Mouse (Mus musculus): ENCODE data around the gene Slc37a3.
"Not testable (repeated sequence)": the region's sequence is repeated elsewhere in the genome, so short reads cannot be mapped to it uniquely, and the experiment has no call there.

Gene Slc37a3

DNA sequence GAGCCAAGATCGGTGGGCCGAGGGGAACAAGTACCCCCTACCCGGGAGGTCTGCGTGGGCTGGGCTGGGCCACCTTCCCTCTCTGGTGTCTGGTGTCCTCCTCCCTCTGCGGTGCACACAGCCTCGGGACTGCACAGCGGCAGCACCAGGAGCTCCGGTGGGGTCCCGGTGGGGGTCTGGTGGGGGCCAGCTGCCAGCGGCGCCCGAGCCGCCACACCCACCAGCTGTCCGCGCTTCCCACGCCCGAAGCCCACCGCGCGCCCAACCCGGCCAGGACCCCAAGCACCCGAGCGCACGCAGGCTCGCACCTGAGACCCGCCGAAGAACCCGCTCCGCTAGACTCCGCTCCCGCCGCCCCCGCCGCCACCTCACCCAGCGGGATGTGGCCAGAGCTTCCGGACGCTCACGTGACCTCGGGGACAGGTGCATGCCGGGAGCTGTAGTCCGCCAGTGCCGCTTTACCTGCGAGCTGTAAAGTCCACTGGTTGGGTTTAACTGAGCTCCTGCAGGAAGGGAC, at the start of gene Slc37a3:
Gene Slc37a3, minus strand, starts transcription at position 365 of the 517 bp plus-strand sequence.
- peak; percentile 89 for DNase-seq (ENCODE audit: low spot score)

DNA sequence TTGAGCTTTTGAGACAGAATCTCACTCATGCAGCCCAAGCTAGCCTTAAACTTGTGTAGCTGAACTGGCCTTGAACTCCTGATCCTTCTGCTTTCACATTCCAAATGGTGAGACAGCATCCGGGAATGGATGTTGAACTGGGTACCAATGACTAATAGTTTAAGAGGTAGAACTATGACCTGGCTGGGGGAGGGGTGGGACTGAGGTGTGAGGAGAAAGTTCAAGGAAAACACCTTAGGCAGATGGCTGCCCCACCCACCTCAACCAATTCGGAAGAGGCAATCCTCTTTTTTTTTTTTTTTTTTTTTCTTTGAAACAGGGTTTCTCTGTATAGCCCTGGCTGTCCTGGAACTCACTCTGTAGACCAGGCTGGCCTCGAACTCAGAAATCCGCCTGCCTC, 49.2 kb upstream of the Slc37a3 start:
- DNase-seq (ENCODE audit: low spot score): no peak

DNA sequence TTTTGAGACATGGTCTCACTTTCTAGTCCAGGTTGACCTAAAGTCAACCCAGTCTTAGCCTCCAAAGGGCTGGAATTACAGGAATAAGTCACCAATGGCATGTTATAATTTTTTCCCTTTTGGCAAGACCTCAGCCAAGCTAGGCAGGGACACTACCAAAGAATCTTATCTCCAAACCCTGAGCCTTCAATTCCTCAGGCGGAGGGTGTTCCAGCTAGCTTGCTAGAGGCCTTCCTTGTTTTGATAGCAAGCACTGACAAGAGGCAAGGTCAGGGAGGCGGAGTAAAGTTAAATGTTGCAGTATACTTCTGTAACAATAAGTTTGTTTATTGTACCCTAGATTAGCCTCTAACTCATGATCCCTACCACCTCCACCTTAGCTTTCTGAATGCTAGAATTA, 47.7 kb upstream of the Slc37a3 start:
- DNase-seq (ENCODE audit: low spot score): no peak

DNA sequence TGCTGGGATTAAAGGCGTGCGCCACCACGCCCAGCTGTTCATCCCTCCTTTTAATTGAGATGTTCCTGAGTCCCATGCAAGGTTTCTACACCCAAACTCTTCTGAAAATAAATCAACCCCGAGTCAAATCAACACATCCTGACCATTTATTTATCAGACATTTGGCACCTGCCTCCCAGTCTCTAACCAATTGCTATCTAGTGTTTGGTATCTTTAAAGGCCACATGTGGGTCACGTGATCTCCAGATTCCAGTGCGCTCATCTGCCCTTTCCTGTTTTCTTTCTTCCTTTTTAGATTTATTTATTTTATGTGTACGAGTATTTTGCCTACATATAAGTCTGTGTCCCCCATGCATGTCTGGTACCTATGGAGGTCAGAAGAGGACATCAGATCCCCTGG, 46.2 kb upstream of the Slc37a3 start:
- DNase-seq (ENCODE audit: low spot score): no peak

DNA sequence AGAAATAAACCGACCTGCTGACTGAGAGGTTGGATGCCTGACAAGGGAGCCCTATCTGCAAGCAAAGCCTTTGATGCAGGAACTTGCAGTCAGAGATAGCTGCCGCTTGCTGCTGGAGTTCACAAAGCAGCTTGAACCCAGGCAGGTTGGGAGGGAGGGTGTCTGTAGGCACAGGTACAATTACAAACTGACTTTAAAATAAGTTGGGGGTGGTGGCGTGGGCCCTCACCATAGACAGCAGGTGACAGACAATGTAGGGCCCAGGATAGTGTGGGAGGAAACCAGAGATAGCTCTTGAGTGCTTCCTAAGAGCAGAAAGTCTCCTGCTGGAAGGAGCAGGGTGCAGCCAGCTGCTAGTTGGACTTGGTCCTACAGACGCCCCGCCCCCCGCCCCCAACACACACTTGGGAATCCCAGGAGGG, 45.7 kb upstream of the Slc37a3 start:
- DNase-seq (ENCODE audit: low spot score): no peak

DNA sequence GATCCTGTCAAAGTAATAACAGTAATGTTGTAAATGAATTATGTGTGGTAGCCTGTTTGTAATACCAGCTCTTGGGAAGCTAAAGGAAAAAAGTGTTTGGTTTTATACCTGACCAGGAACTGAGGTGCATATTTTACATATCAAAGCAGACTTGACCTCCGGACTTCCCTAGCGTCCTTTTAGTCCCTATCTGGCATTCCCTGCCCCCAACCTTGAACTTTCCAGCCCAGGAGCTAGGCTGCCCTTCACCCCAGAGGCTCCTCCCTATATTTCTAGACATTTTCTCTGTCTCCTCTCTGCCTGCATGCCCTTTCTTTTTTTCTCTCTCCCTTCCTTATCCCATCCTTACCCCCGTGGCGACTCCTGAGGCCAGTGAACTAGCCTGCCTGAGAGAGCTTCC, 43.4 kb upstream of the Slc37a3 start:
- no peak for DNase-seq (ENCODE audit: low spot score)

DNA sequence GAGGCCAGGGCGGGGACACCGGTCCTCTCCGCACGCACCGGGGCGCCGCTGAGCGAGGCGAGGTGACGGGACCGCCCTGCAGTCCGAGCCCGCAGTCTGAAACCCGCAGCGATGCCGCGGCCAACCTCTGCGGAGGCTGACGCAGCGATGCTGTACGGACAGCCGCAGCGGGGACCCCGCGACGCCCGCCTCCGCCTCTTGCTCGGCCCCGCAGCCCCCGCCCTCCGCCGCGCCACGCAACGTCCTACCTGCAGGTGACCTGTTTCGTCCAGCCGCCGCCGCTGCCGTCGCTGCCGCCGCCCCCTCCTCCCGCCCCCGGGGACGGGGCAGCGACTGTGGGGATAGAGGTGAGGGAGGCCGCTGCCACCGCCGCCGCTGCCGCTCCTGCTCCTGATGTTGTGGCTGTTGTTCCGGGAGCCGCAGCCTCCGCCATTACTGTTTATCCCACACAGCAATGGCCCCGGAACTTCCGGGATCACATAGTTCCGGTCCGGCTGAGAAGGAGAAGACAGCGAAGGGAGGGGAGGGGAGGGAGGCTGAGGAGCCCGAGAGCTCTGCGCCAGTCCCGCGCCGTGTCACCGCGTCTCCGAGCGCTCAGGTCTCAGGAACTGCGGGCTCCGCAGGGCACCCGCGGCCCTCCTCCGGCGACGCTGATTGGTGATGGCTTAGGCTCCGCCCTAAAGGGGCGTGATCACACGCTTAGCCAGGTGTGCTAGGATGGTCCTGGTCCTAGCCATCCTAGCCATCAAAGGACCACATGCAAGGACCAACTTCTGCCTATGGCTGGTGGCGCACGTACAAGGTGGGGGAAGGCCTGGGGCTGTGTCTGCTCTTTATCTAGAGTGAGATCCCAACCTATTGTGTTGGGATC, 42.6 kb upstream of the Slc37a3 start, which contains the start of gene Mkrn1:
Gene Mkrn1, minus strand, starts transcription at position 612 of the 871 bp plus-strand sequence.
- DNase-seq (ENCODE audit: low spot score): peak; percentile 89

DNA sequence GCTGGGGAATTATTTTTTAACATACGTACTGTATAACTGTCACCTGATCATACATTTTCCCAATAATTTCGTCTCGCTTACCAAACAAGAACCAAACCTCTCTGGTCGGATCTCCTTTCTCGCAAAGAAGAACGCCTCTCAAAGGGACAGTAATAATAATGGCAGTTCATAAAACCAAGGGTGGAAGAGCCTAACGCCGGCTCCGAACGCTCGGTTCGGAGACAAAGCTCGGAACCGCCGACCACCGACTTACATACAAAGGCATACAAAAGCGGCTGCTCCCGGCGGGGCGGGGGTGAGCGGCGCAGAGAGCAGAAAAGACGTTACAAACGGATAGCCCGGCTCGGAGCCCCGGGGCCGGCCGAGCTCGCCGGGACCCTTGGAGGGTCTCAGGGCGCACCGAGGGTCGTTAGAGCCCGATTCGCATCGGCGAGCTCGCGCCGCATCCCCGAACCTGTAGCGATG, 41.9 kb upstream of the Slc37a3 start:
- DNase-seq (ENCODE audit: low spot score): no peak

DNA sequence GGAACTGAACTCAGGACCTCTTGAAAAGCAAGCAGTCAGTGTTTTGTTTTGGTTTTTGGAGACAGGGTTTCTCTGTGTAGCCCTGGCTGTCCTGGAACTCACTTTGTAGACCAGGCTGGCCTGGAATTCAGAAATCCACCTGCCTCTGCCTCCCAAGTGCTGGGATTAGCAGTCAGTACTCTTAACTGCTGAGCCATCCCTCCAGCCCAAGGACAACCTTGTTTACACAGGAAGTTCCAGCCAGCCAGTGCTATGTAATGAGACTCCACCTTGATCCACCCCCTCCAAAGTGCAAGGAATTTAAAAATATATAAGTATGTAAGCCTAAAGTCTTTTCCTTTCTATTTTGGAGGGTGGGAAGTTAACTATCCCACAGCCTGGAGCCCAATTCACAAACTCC, 39.2 kb upstream of the Slc37a3 start:
- not testable (repeated sequence) for DNase-seq (ENCODE audit: low spot score)

DNA sequence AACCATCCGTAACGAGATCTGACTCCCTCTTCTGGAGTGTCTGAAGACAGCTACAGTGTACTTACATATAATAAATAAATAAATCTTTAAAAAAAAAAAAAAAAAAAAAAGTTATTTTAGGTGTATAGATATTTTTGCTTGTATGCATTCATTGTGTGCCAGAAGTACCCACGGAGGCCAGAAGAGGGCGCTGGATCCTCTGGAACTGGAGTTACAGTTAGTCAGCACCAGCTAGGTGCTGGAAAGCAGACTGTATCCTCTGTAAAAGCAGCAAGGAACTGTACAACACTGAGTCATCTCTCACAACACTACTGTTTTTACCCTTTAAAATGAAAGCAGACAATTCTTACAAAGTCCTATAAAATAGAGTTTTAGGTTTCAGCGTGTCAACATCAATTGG, 38.3 kb upstream of the Slc37a3 start:
- DNase-seq (ENCODE audit: low spot score): no peak

DNA sequence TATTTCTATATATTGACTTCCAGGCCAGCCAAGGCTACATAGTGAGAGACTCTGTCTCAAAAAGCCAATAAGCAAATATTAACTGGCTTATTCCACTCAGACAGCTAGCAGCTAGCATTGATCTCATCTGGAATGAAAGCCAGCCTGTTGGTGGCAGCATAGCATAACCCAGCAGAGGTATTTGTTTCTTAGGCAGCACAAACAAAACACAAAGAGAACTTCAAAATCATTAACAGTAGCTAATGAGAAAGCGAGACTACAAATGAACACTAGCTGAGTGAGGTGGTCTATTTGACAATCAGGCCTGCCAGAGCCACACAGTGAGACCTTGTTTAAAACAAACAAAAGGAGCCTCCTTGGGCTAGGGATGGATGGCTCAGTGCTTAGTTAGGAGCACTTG, 36.6 kb upstream of the Slc37a3 start:
- DNase-seq (ENCODE audit: low spot score): no peak

DNA sequence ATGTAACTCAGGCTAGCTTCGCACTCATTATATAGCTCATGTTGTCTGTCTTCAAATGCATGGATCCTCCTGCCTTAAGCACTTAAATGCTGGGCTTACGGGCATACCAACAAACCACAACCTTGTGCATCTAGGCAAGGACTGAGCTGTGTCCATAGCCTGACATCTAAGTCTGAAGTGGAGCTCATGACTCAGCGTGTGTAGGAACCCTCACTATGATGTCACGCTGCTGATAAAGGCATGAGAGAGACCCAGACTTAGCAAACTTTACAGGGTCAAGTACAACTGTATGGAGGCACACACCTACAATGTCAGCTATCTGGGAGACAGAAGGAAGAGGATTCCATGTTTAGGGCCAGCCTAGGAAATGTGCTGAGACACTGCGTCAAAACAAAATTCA, 29.0 kb upstream of the Slc37a3 start:
- no peak for DNase-seq (ENCODE audit: low spot score)

DNA sequence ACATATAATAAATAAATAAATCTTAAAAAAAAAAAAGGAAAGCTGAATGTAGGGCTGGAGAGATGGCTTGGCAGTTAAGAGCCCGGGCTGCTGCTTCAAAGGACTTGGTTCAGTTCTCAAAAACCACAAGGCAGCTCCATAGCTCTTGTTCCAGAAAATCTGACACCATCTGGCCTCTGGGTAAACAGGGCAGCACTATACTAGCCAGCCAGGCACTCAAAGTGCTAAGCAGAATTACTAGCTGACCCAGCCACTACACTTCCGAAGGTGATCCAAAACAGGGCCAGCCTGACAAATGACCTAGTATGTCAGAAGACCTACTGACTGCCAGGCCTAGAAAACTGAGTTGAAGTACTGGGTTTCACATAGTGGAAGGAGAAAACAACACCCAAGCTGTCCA, 25.7 kb upstream of the Slc37a3 start:
- DNase-seq (ENCODE audit: low spot score): no peak

DNA sequence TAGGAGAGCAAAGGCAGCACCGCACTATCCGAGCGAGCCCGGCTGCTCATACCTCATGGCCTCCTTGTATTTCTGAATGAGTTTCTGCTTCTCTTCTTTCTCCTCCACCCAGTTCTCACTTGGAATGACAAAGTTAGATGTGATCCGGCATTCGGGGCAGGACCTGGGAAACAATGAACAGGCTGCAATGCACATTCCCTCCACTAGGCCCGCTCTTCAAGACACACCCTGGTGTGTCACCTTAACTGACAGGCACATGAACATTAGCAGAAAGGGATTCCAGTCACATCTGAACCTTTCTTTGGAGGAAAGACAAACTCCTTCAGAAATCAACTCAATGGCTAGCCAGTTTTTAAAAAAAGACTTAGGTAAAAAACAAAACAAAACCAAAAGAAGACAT, 22.9 kb upstream of the Slc37a3 start:
- no peak for DNase-seq (ENCODE audit: low spot score)

DNA sequence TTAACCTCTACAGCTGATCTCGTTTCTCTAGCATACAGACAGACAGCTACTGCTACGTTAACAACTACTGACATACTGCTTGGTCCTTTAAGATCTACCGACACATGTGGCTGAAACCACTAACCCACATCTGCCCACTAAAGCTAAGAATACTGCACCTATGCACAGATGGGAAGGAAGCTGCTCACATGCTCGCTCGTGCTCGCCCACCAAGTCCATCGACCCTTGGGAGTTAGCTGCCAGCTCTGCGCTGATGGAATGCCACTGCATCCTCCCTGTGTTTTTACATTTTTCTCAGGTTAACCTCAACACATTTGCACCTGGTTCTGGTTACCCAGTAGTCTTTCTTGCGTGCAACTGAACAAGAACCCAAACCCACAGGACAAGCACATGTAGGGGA, 20.9 kb upstream of the Slc37a3 start:
- no peak for DNase-seq (ENCODE audit: low spot score)

DNA sequence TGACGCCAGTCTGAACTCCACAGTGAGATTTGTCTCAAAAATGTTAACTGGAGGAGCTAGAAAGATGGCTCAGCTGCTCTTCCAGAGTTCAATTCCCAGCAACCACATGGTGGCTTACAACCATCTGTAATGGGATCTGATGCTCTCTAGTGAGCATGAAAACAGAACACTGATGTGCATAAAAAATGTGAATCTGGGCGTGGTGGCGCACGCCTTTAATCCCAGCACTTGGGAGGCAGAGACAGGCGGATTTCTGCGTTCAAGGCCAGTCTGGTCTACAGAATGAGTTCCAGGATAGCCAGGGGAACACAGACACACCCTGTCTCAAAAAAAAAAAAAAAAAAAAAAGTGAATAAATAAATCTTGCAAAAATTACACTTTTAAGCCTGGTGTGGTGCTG, 19.6 kb upstream of the Slc37a3 start:
- no peak for DNase-seq (ENCODE audit: low spot score)

DNA sequence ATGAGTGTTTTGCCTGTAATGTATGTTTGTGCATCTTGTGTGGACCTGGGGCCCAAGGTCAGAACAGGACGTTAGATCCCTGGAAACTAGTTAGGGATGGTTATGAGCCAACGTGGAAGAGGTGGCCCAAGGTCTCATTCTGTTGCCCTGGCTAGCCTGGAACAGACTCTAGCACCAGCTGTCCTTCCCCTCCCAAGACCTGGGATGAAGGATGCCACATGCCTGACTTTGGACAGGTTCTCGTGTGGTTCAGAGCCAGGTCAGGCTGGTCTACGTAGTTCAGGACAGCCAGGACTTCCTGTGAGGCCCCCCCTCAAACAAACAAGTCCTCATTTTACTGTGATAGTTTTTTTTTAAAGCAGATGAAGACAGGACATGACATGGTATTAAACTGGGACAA, 18.4 kb upstream of the Slc37a3 start:
- DNase-seq (ENCODE audit: low spot score): no peak

DNA sequence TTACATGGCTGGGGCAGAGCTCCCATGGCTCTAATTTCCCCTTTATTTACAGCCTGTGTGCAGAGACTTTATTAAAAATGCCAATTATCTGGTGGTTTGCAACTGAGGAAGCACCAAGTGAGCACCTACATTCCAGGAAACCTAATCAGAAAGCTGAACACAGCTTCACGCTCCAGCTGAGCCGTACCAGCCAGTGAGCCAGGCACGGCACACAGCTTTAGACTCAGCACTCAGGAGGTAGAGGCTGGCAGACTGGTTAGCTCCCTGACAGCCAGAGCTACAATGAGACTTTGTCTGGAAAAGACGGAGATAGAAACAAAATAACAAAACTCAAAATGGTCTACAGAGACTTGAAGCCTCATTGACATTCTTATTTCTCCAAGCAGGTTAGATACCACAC, 18.0 kb upstream of the Slc37a3 start:
- DNase-seq (ENCODE audit: low spot score): no peak

DNA sequence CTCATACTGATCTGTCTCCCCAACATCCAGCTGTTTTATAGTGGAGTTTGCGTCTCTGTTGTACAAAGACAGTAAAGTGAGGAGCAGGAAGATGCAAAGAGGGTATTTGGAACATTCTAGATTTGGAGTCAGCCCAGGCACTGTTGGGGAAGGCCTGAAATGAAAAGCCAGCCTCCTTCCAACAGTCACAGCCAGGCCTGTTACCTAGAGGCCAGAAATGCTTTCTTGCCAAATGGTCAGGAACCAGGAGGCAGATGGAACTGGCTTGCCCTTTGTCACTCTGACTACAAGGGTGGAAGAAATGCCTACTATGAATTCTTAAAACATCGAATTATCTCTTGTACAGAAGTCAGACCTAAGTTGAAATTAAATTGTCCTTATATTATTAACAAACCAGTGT, 12.5 kb upstream of the Slc37a3 start:
- DNase-seq (ENCODE audit: low spot score): no peak

DNA sequence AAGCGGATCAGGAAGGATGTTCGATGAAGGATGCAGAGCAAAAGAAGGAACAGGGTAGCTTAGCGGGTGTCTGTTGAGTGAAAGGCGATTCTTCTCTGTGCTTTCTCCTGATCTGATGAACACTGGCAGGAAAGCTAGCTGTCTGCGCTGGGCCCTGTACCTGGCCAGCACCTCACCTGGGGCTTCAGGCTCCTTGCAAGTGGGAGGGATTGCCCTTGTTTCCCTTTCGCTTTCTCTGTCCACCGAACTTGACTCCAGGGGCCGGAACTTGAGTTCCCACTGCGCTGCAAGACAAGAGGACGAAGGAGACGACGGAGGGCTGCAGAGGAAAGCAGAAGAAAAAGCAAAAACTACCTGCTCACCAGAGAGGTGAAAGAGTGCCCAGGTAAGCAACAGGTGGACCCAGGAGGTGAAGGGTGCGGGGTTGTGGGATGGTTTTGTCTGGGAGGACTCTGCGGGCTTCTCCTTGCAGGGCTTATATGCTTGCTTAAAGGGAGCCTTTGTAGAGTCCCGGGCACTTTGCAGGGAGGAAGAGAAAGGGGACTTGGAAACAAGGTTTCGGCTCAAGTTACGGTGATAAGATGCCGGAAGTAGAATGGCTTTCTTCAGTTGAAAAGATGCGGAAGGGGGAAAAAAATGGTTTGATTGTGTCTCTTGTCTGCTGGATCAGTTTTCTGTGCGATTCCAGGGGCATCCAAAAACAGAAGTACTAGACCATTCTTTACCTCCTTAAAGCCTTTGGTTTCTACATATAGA, 3.8 kb upstream of the Slc37a3 start, which contains the start of gene Rab19:
Gene Rab19, plus strand, starts transcription at position 51 of the 756 bp plus-strand sequence.
- DNase-seq (ENCODE audit: low spot score): peak; percentile 29

DNA sequence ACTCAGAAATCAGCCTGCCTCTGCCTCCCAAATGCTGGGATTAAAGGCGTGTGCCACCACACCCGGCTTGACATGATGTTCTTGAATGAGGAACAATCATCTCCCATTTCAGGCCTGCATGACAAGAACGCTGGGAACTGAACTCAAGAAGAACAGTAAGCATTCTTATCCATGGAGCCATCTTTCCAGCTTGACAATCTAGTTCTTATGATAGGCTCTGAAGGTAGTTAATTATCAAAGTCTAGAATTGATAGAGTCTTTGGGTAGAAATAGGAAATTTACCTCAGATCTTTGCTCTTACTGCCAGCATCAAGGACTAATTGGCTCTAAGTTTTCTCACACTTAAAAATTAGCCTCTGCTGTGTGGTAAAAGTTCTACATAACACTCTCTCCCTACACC, 2.8 kb upstream of the Slc37a3 start:
- no peak for DNase-seq (ENCODE audit: low spot score)

DNA sequence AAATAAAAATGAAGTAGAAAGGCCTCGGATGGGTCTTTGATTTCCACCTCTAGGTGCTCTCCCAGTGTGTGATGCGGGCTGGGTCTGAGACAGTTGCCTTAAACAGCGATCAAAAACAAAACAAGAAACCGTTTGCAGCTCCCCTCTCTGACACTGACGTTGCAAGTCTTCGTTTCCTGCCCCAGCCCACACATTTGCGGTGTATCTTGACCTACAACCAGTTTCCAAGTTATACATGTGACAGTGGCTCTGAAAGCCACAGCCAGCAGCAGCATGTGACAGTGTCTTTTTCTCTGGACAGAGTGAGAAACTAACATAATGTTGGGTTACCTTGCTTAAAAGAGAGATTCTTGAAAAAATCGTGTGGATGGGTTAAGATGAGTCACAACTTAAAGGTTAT, 2.3 kb upstream of the Slc37a3 start:
- no peak for DNase-seq (ENCODE audit: low spot score)

DNA sequence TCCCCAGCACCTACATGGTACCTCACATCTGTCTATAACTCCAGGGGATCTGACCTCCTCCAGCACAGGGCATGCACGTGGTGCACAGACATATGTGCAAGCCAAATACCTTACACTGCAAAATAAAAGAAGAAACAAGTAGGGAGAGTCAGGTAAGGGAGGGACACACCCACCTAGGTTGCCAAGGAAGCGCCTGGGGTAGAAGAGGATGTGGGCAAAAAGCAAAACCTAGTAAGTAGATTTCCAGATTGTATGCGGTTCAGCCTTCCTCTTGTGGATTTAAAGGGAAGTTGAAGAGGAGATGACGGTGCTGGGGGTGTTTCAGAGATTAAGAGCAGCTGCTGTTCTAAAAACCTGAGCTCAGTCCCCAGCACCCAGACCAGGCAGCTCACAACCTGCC, 1.7 kb upstream of the Slc37a3 start:
- DNase-seq (ENCODE audit: low spot score): no peak
